10 mouse cellular contexts compared by ENCODE assay signal in the genomic region with DNA sequence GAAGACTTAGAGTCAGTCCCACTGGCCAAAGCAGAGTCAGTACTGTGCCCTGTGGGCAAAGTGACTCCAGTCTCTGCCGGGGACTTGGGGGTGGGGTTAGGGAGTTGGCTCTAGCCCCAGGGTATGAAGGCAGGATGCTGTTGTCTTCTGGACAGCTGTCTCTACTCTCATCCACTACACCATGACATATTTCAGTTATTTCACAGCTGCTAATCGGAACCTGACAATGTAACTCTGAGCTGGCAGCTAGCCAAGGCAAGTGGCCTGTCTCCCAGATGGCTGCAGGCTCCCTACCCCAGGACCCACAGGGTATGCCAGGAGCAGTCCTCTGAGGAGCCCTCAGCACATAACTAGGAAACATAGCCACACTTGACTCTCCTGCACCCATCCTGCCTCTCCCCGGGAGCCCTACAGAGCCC.
DNase-seq lines count a peak whose midpoint lies in the region; ATAC-seq lines count a peak whose summit lies in the region.
"Had no signal": no experiment of that assay in that cellular context is flagged by ENCODE, and none has a peak within 500 bp of the region (broad histone marks: within the 10 kb centered on the region; RNA-seq: fewer than 3 reads in every experiment).

No protein-coding gene starts in this region.

- no peak overlapping the region for H3K4me2 ChIP-seq in heart, embryonic 16.5 days (ENCODE audit: low read depth, low read length)
- H3K4me2 ChIP-seq: neural tube, embryonic 13.5 days had no signal

- no peak overlapping the region for H3K27ac ChIP-seq in heart, embryonic 10.5 days
- no peak overlapping the region for H3K27ac ChIP-seq in heart, embryonic 16.5 days (ENCODE audit: low read length)
- H3K27ac ChIP-seq: neural tube, embryonic 13.5 days had no signal

- WGBS in heart, embryonic 10.5 days = 69% methylated on average over 3 of the region's 3 CpGs
- 16% methylated on average over 3 of the region's 3 CpGs for WGBS in heart, embryonic 16.5 days

- peaks cover 4% of the 10 kb centered on the region; the same call in 1 of the 2 replicates for H3K27me3 ChIP-seq in heart, embryonic 10.5 days (ENCODE audit: insufficient read depth, poor library complexity, severe bottlenecking)
- H3K27me3 ChIP-seq in heart, embryonic 16.5 days (ENCODE audit: control insufficient read depth, insufficient read depth, low read length) = no peaks in the 10 kb centered on the region

- H3K36me3 ChIP-seq in heart, embryonic 10.5 days = no peaks in the 10 kb centered on the region
- no peaks in the 10 kb centered on the region for H3K36me3 ChIP-seq in heart, embryonic 16.5 days (ENCODE audit: control insufficient read depth, insufficient read depth)
- H3K36me3 ChIP-seq: neural tube, embryonic 13.5 days had no signal

- H3K4me1 ChIP-seq in heart, embryonic 10.5 days = peaks cover 6% of the 10 kb centered on the region; the same call in 1 of the 2 replicates
- peaks cover 17% of the 10 kb centered on the region for H3K4me1 ChIP-seq in heart, embryonic 16.5 days (ENCODE audit: control insufficient read depth, insufficient read depth, low read length)

- peak; percentile 69; the same call in 1 of the 2 replicates for ATAC-seq in heart, embryonic 16.5 days (replicated peaks; ENCODE audit: extremely low read depth, insufficient read depth, low FRiP score)

- peak; percentile 91 for DNase-seq in heart, adult 11 months
- no peak for DNase-seq in heart, embryonic 10.5 days (ENCODE audit: low spot score)
- DNase-seq in retina, postnatal 1 day = peak; percentile 72
- no peak for DNase-seq in retina, embryonic 14.5 days (ENCODE audit: low spot score)
- DNase-seq in lung, postnatal 4 days = peak; percentile 59 to 80
- no peak for DNase-seq in left cerebral cortex, postnatal 36 days (ENCODE audit: low spot score in 2 of 2)
- DNase-seq in c-Kit-positive CD71-positive TER-119-positive erythroid progenitor cells, embryonic 14.5 days (ENCODE audit: low spot score) = no peak
- DNase-seq: adrenal gland, adult 8-10 months had no signal

- intact Hi-C loops in left cerebral cortex, postnatal 36 days (cut with DNase I) = no loop called here

- H3K9ac ChIP-seq in heart, embryonic 16.5 days (ENCODE audit: low read length) = no peak overlapping the region
- H3K9ac ChIP-seq: neural tube, embryonic 13.5 days had no signal

- no peak overlapping the region for H3K4me3 ChIP-seq in heart, embryonic 10.5 days
- H3K4me3 ChIP-seq in heart, embryonic 16.5 days (ENCODE audit: low read length) = no peak overlapping the region
- H3K4me3 ChIP-seq: neural tube, embryonic 13.5 days had no signal

- no peaks in the 10 kb centered on the region for H3K9me3 ChIP-seq in heart, embryonic 10.5 days
- H3K9me3 ChIP-seq in heart, embryonic 16.5 days (replicated peaks; ENCODE audit: control insufficient read depth, low read length) = no peaks in the 10 kb centered on the region
- H3K9me3 ChIP-seq: neural tube, embryonic 13.5 days had no signal

Comparison
In these comparisons a context has a peak if more than half of its experiments do, and no peak if none do; other contexts are left out.
1. DNase-seq: peak in heart, adult 11 months (single experiment), retina, postnatal 1 day (single experiment) and lung, postnatal 4 days (2 of 2); none in heart, embryonic 10.5 days (single experiment), retina, embryonic 14.5 days (single experiment), left cerebral cortex, postnatal 36 days (0 of 2) and c-Kit-positive CD71-positive TER-119-positive erythroid progenitor cells, embryonic 14.5 days (single experiment).